Mouse (Mus musculus) lung, embryonic 15.5 days (tissue): ENCODE measurements around the gene Enox1. TPM values are rescaled to one million over a fixed set of nuclear protein-coding genes. Genes with fewer than 3 reads are reported as not detected.

Source experiments
- ATAC-seq: fragments of 200-750 bp; cut with Nextera tagmentation; 2 replicates; pipeline ENCODE4 v1.8.0; 2017; ENCODE audit warnings: moderate number of reproducible peaks, borderline replicate concordance; ENCODE audit not compliant: low FRiP score, low TSS enrichment; ENCODE audit errors: extremely low read depth
- H3K27ac ChIP-seq: fragments of 300-500 bp; sonication (generic); 2 replicates; pipeline ENCODE4 v1.5.1; 2015; ENCODE audit warnings: moderate library complexity, mild to moderate bottlenecking, inconsistent platforms
- H3K27me3 ChIP-seq: fragments of 300-500 bp; sonication (generic); 2 replicates; pipeline ENCODE4 v1.6.1; 2015; ENCODE audit warnings: inconsistent platforms
- H3K36me3 ChIP-seq: fragments of 300-500 bp; sonication (generic); 2 replicates; pipeline ENCODE4 v1.6.1; 2015; ENCODE audit warnings: inconsistent platforms
- H3K4me1 ChIP-seq: fragments of 300-500 bp; sonication (generic); 2 replicates; pipeline ENCODE4 v1.6.1; 2015; ENCODE audit warnings: inconsistent platforms
- H3K4me2 ChIP-seq: fragments of 300-500 bp; sonication (generic); 2 replicates; pipeline ENCODE4 v1.6.1; 2015; ENCODE audit warnings: inconsistent platforms, mild to moderate bottlenecking, moderate library complexity
- H3K4me3 ChIP-seq: fragments of 300-500 bp; sonication (generic); 2 replicates; pipeline ENCODE4 v1.5.1; 2015; ENCODE audit warnings: mild to moderate bottlenecking, inconsistent platforms
- H3K9ac ChIP-seq: fragments of 300-500 bp; sonication (generic); 2 replicates; pipeline ENCODE4 v1.6.1; 2015; ENCODE audit warnings: inconsistent platforms
- H3K9me3 ChIP-seq: fragments of 300-500 bp; sonication (generic); 2 replicates; pipeline ENCODE4 v1.6.1; 2016; ENCODE audit warnings: inconsistent platforms
- WGBS: fragments of 180-500 bp; shearing (Covaris S2); methylation state at CpG from one replicate; pipeline ENCODE4 v1.1.7; 2015; 5-methylcytosine and 5-hydroxymethylcytosine counted together
- polyA plus RNA-seq: library from polyadenylated mRNA; unstranded; fragments of >200 nt; fragmentation: Nextera tagmentation; extraction: Ambion mirVana; gene quantifications from 2 replicates; pipeline ENCODE4 v1.2.1, GENCODE M21; 2015

Enox1 gene
- polyA plus RNA-seq, 1 experiment from 2014 or later, result 3.3 TPM

GRCm38 (mm10) chr14:77256943-77257342, 100.4 kb downstream of the Enox1 start:
- Histone ChIP-seq H3K4me3 (no peak overlapping the region), H3K27me3 (no peaks in the 10 kb centered on the region), H3K4me2 (no peak overlapping the region), H3K9me3 (no peaks in the 10 kb centered on the region), H3K27ac (no peak overlapping the region), H3K4me1 (0 out of 2 replicates have a peak, but pooled peaks cover 3% of the 10 kb centered on the region), H3K36me3 (no peaks in the 10 kb centered on the region), H3K9ac (no peak overlapping the region)
- no peak for ATAC-seq
- 72% methylated on average over 2 of the region's 2 CpGs for WGBS

DNA sequence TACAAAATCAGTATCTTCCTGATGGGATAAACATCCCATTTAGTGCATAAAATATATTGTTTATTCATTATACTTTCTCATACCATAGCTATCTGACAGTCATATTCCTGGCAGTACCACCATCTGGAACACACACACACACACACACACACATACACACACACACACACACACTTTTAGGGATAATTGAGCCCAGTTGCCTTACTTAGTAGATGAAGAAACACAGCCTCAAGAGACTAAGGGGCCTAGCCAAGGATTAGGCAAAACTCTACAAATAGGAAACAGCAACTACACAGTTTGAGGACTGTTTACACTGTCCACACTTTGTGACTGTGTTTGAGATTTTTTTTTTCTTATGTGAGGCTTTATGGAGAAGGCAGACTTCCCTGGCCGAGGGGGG, 100.9 kb downstream of the Enox1 start:
- Histone ChIP-seq H3K4me2 (no peak overlapping the region), H3K27me3 (no peaks in the 10 kb centered on the region), H3K9ac (no peak overlapping the region), H3K36me3 (no peaks in the 10 kb centered on the region), H3K27ac (no peak overlapping the region), H3K4me3 (no peak overlapping the region), H3K9me3 (no peaks in the 10 kb centered on the region), H3K4me1 (0 out of 2 replicates have a peak, but pooled peaks cover 3% of the 10 kb centered on the region)
- ATAC-seq, result no peak
- 62% methylated on average over 1 of the region's 1 CpGs for WGBS

DNA sequence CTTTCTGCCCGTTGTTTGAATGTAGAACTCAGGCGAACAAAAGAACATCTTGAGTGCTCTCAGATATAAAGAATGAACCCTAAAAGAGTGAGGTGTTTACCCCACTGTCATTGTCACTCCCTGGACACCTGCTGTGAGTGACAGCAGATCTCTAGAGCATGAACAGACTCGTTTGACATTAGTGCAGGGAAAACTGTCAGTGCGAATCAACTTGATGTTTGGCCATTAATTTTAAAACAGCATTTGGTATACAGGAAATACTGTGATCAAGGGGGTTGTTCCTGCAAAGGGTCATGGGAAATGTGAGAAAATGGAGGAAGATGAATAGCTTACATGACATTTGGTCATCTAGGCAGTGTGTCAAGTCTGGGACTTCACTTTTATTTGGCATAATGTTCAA, 101.6 kb downstream of the Enox1 start:
- H3K27me3 ChIP-seq, result no peaks in the 10 kb centered on the region
- WGBS, result 47% methylated on average over 4 of the region's 4 CpGs
- no peak overlapping the region for H3K4me2 ChIP-seq
- no peaks in the 10 kb centered on the region for H3K9me3 ChIP-seq
- no peaks in the 10 kb centered on the region for H3K36me3 ChIP-seq
- 0 out of 2 replicates have a peak, but pooled peaks cover 3% of the 10 kb centered on the region for H3K4me1 ChIP-seq
- no peak for ATAC-seq
- H3K4me3 ChIP-seq, result no peak overlapping the region
- no peak overlapping the region for H3K9ac ChIP-seq
- no peak overlapping the region for H3K27ac ChIP-seq

GRCm38 (mm10) chr14:77259686-77260085, 103.1 kb downstream of the Enox1 start:
- H3K4me2 ChIP-seq, result no peak overlapping the region
- ATAC-seq, result no peak
- H3K27me3 ChIP-seq, result no peaks in the 10 kb centered on the region
- 85% methylated on average over 5 of the region's 5 CpGs for WGBS
- H3K9ac ChIP-seq, result no peak overlapping the region
- H3K4me1 ChIP-seq, result 0 out of 2 replicates have a peak, but pooled peaks cover 3% of the 10 kb centered on the region
- H3K27ac ChIP-seq, result no peak overlapping the region
- no peaks in the 10 kb centered on the region for H3K36me3 ChIP-seq
- H3K9me3 ChIP-seq, result no peaks in the 10 kb centered on the region
- H3K4me3 ChIP-seq, result no peak overlapping the region

DNA sequence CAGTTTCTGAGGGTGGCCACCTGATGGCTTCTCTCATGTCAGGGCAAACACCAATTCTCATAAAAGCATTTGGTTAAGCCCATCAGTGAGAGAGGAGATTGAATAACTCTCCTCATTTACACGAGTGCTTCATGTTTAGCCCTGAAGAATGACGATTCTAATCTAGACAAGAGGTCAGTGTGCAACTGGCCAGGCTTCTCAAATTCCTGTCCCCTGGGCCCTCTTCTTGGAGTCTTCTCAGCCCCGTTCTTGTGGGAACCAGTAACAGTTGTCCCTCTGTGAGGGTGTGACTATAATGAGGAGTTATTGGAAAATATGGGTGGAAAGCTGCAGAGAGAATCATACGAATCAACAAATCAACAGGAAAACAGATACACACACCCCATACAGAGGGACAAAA, 103.5 kb downstream of the Enox1 start:
- no peaks in the 10 kb centered on the region for H3K36me3 ChIP-seq
- WGBS, result 57% methylated on average over 4 of the region's 4 CpGs
- no peak overlapping the region for H3K9ac ChIP-seq
- H3K9me3 ChIP-seq, result no peaks in the 10 kb centered on the region
- no peak overlapping the region for H3K27ac ChIP-seq
- ATAC-seq, result no peak
- no peak overlapping the region for H3K4me2 ChIP-seq
- 0 out of 2 replicates have a peak, but pooled peaks cover 1% of the 10 kb centered on the region for H3K4me1 ChIP-seq
- no peak overlapping the region for H3K4me3 ChIP-seq
- H3K27me3 ChIP-seq, result no peaks in the 10 kb centered on the region

DNA sequence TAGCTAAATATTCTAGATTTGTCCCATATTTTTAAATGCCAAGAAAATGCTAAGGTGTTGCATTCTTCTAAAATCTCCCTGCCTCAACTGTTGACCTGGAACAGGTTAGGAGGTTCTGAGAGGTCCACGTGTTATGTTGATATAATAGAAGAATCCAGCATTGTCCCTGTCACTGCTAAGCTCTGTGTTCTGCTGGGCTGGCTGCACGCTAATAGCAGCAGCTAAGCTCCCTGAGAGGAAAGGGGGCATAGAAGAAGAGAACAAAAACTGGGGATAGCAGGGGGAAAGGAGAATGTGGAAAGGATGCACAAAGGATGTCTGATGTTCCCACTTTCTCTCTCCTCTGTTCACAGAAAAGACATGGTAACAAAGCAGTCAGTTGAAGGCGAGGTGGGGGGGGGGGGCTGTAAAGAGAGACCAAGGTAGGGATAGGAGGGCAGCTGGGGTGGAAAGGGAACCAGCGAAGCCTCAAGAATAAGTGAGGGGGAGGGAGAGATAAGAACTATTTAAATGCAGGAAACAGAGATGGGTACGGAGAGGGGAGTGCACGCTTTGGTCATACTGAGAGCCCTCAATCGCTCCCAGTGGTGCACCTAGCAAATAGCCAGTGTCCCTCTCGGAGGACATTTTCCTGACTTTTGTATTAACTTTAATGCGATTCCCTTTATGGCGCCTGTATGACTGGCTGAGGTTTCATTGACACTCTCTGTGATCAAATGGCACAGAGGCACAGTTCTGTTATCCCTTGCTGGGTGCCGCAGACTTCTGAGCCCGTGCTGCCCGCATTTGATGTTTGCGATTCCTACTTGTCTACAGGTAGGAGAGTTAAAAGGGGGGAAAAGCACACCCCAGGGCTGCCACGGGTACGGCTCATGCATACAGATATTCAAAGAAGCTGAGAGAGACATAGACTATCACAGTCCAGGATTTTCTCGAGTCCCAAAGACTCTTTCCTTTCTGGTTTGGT, 110.5 kb downstream of the Enox1 start:
- H3K4me2 ChIP-seq, result no peak overlapping the region
- no peaks in the 10 kb centered on the region for H3K36me3 ChIP-seq
- no peak for ATAC-seq
- no peak overlapping the region for H3K9ac ChIP-seq
- no peaks in the 10 kb centered on the region for H3K9me3 ChIP-seq
- H3K4me3 ChIP-seq, result no peak overlapping the region
- H3K4me1 ChIP-seq, result no peaks in the 10 kb centered on the region
- WGBS, result 70% methylated on average over 17 of the region's 17 CpGs
- no peak overlapping the region for H3K27ac ChIP-seq
- no peaks in the 10 kb centered on the region for H3K27me3 ChIP-seq

GRCm38 (mm10) chr14:77272248-77272930, 115.8 kb downstream of the Enox1 start:
- Histone ChIP-seq H3K9ac (no peak overlapping the region), H3K4me3 (no peak overlapping the region), H3K4me1 (no peaks in the 10 kb centered on the region), H3K36me3 (no peaks in the 10 kb centered on the region), H3K27me3 (no peaks in the 10 kb centered on the region), H3K9me3 (no peaks in the 10 kb centered on the region), H3K4me2 (no peak overlapping the region), H3K27ac (no peak overlapping the region)
- ATAC-seq, result no peak
- WGBS, result 59% methylated on average over 12 of the region's 12 CpGs

DNA sequence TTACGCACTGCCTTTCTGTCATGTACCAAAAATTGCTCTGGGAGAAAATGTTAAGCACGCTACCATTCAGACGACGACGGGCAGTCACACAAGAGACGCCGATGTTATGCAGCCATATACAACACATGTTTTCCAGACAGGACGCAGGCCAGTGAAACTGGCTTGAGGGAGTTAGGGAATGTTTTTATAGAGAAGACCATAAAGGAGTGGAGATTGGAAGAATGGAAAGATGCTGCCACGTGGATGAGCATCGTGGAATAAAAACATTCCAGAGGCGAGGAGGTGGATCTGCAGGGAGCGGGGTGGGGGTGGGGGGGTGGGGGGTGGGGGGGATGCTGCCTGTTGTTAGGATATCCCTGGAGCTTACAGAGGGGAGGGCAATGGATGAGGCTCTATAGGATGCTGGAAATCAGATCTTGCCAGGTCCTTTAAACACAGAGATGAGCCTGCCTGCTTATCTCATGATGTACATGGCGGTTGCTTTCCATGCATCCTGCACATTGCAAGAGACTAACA, 116.4 kb downstream of the Enox1 start:
- no peaks in the 10 kb centered on the region for H3K27me3 ChIP-seq
- no peaks in the 10 kb centered on the region for H3K4me1 ChIP-seq
- 54% methylated on average over 13 of the region's 13 CpGs for WGBS
- H3K4me3 ChIP-seq, result no peak overlapping the region
- no peaks in the 10 kb centered on the region for H3K9me3 ChIP-seq
- H3K36me3 ChIP-seq, result no peaks in the 10 kb centered on the region
- H3K27ac ChIP-seq, result no peak overlapping the region
- H3K4me2 ChIP-seq, result no peak overlapping the region
- no peak for ATAC-seq
- H3K9ac ChIP-seq, result no peak overlapping the region

- 42% methylated on average over 6 of the region's 6 CpGs for WGBS
- Histone ChIP-seq H3K27me3 (no peaks in the 10 kb centered on the region), H3K9me3 (no peaks in the 10 kb centered on the region), H3K4me3 (no peak overlapping the region), H3K9ac (no peak overlapping the region), H3K36me3 (no peaks in the 10 kb centered on the region), H3K27ac (no peak overlapping the region), H3K4me2 (no peak overlapping the region), H3K4me1 (no peaks in the 10 kb centered on the region)
- ATAC-seq, result no peak
Observed at GRCm38 (mm10) chr14:77273721-77274120, 117.2 kb downstream of the Enox1 start.

- H3K4me2 ChIP-seq, result no peak overlapping the region
- no peaks in the 10 kb centered on the region for H3K4me1 ChIP-seq
- no peak overlapping the region for H3K27ac ChIP-seq
- ATAC-seq, result no peak
- H3K27me3 ChIP-seq, result no peaks in the 10 kb centered on the region
- WGBS, result 94% methylated on average over 6 of the region's 6 CpGs
- no peak overlapping the region for H3K9ac ChIP-seq
- H3K36me3 ChIP-seq, result no peaks in the 10 kb centered on the region
- no peak overlapping the region for H3K4me3 ChIP-seq
- no peaks in the 10 kb centered on the region for H3K9me3 ChIP-seq
Observed at GRCm38 (mm10) chr14:77275607-77276006, 119.0 kb downstream of the Enox1 start.

- no peaks in the 10 kb centered on the region for H3K9me3 ChIP-seq
- ATAC-seq, result no peak
- WGBS, result 68% methylated on average over 4 of the region's 4 CpGs
Observed at GRCm38 (mm10) chr14:77279143-77279542, 122.6 kb downstream of the Enox1 start.

GRCm38 (mm10) chr14:77280454-77280853, 123.9 kb downstream of the Enox1 start:
- Histone ChIP-seq H3K4me1 (no peaks in the 10 kb centered on the region), H3K27me3 (no peaks in the 10 kb centered on the region), H3K4me2 (no peak overlapping the region), H3K9me3 (no peaks in the 10 kb centered on the region), H3K27ac (no peak overlapping the region), H3K4me3 (no peak overlapping the region), H3K9ac (no peak overlapping the region), H3K36me3 (no peaks in the 10 kb centered on the region)
- 59% methylated on average over 2 of the region's 2 CpGs for WGBS
- no peak for ATAC-seq

More at GRCm38 (mm10) chr14:77279143-77279542, 122.6 kb downstream of the Enox1 start:
- Histone ChIP-seq H3K4me3 (no peak overlapping the region), H3K36me3 (no peaks in the 10 kb centered on the region), H3K27me3 (no peaks in the 10 kb centered on the region), H3K9ac (no peak overlapping the region), H3K4me1 (no peaks in the 10 kb centered on the region), H3K27ac (no peak overlapping the region), H3K4me2 (no peak overlapping the region)
